Mouse (Mus musculus): ENCODE results near the gene Cntnap5a. TPM values are rescaled to one million over a fixed set of nuclear protein-coding genes. Genes with fewer than 3 reads are reported as not detected.

Gene Cntnap5a
- polyA plus RNA-seq (2014; fragmentation: Illumina TruSeq; extraction: RNeasy Lipid Tissue Mini Kit (QIAGEN cat#74804); ENCODE audit: low read depth, low replicate concordance) = not detected

GRCm38 (mm10) chr1:115684518-115685368 is at the start of gene Cntnap5a:
Gene Cntnap5a (plus strand): TSS chr1:115684756.

